Mouse (Mus musculus) adrenal gland, postnatal 36 days (tissue): ENCODE data around the gene Zfp580. TPM values are rescaled to one million over a fixed set of nuclear protein-coding genes. Genes with fewer than 3 reads are reported as not detected.

Experiments used
- DNase-seq, 2 experiments: peaks; one replicate each; pipeline ENCODE4 v3.0.0; 2021; ENCODE audit warnings: mixed read lengths in 1 of 2
- total RNA-seq, 2 experiments: library from RNA; stranded (reverse); gene quantifications; 2 replicates each; pipeline ENCODE4 v1.2.3; 2021

Zfp580 gene
- total RNA-seq, 2 experiments from 2014 or later, result 6.4 to 9.3 TPM

DNA sequence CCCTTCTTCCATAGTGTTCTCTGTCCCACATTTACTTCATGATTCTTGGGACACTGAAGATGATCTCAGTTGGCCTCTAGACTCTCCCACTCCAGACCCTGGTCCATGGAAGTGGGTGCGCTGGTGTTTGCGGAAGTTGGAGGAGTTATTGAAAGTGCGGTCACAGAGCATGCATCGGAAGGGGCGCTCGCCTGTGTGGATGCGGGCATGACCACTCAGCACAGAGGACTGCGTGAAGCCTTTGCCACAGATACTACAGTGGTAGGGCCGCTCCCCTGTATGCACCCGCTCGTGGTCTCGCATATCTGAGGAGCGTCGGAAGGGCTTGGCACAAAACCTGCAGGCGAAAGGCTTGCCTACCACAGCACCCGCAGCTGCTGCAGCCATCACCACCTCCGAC lies 15.7 kb upstream of the Zfp580 start:
- no peak for DNase-seq

DNA sequence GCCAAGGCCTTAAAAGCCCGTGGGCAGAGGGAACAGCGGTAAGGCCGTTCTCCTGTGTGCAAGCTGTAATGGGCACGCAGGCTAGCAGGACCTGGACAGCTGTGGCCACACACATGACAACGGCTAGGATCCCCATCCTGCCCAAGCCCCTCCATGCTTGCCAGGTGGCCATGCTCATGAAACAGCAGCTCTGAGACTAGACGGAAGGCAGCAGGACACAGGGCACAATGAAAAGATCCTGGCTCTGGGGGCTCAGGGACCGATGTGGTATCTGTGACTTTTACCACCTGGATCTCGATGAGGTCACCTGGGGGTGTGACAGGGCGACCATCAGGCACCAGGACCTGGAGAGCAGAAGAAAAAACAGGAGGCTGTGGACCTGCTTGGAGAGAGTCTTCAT lies 15.2 kb upstream of the Zfp580 start:
- no peak for DNase-seq

GRCm38 (mm10) chr7:5037026-5037425 lies 14.3 kb upstream of the Zfp580 start:
- no peak for DNase-seq

- DNase-seq, result no peak
Measured at GRCm38 (mm10) chr7:5037467-5037866, 13.9 kb upstream of the Zfp580 start.

DNA sequence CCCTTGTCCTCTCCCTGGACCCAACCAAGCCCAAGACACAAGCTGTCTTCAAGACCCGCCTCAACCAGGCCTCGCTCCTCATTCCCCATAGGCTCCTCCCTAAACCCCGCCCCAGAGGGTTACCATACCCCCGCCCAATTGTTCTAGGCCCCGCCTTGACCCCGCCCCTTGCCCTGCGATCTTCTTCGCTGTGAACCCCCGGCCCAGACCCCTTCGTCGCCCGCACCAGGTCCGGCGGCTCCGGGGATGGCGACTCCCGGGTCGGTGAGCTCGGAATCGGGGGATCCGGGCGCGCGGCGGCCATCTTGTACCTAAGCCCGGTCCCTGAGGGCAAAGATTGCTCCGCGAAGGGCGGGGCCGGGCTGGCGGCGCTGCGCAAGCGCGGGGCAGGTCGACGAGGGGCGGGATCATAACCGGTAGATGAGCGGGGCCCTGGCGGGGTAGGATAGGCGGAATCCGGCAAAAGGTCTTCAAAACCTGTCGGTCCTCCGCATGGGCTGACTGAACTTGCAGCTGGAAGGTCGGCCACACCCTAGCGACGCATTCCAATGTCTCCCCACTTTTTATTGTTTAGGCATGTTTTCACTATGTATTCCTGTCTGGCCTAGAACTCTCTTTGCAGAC lies 13.1 kb upstream of the Zfp580 start, which contains the start of gene Zfp784:
Gene Zfp784 (minus strand): TSS at position 338 of the 624 bp plus-strand sequence.
- DNase-seq, result peak; percentile 95 to 97

DNA sequence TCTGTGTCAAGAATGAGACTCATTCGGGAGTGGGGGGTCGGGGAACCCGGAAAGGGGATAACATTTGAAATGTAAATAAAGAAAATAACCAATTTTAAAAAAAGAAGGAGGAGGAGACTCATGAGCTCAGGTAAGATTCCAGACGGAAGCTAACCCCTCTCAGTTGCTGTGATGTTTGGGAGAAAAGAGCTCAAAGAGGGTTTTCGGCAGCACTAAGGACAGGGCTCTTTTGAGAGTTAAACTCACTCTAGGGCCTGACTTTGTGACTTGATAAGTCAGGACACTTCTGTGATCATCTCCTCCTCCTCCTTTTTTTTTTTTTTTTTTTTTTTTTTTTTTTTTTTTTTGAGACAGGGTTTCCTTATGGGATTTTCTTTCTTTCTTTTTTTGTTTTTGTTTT lies 12.4 kb upstream of the Zfp580 start:
- DNase-seq, result no peak

GRCm38 (mm10) chr7:5044981-5045380 lies 6.4 kb upstream of the Zfp580 start:
- DNase-seq, result no peak

DNA sequence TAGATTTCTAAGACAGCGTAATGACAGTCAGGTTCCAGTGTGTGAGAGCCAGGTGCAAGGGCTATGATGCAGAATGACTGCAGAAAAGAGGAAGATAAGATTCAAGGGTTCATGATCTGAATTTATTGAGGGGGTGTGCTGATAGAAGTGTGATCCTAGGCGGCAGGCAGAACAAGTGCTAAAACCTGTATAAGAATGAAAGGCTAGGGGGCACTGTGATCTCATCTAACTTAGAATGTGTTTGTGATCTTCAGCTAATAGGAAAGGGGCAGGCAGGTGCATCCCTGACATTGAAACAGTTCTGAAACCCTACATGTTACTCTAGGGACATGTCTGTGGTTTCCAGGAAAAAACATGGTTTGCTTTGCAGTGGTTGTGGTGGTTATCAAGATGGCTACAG lies 5.2 kb upstream of the Zfp580 start:
- no peak for DNase-seq

- no peak for DNase-seq
Measured at GRCm38 (mm10) chr7:5047313-5047712, 4.0 kb upstream of the Zfp580 start.

- DNase-seq, result no peak
Measured at GRCm38 (mm10) chr7:5052438-5052837, 1.1 kb downstream of the Zfp580 start.

GRCm38 (mm10) chr7:5052931-5053343 lies 1.6 kb downstream of the Zfp580 start:
- DNase-seq, result no peak

DNA sequence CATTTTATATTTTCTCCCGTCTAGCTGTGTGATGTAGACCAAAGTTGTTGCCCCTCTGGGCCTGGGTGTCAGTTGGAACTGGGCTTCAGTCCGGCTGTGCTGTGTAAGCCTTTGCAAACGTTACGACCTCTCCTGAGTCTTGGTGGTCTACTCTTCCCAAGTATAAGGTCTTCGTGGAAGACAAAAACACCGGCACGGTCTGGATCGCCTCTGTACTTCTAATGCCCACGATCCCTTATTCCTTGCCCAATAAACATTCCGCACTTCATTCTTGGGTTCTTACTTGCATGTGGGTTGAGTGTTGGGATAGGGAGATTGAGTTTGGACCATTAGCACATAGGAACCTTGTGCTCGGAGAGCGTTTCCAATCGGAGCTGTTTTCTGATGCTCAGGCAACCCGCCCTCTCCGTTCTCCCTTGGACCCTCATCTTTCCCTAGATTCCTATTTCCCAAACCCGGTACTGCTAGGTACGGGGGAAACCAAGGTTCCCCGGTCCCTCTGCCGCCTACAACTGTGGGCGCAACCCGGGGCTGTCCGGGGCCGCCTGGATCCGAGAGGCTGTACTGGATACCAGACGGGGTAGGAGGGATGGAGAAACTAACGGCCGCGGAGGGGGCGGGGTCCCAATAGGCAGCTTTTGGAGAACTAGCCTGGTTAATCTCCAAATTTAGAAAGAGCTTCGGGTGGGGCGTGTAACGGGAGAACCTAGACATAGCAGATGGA lies 2.3 kb downstream of the Zfp580 start:
- DNase-seq, result no peak

DNA sequence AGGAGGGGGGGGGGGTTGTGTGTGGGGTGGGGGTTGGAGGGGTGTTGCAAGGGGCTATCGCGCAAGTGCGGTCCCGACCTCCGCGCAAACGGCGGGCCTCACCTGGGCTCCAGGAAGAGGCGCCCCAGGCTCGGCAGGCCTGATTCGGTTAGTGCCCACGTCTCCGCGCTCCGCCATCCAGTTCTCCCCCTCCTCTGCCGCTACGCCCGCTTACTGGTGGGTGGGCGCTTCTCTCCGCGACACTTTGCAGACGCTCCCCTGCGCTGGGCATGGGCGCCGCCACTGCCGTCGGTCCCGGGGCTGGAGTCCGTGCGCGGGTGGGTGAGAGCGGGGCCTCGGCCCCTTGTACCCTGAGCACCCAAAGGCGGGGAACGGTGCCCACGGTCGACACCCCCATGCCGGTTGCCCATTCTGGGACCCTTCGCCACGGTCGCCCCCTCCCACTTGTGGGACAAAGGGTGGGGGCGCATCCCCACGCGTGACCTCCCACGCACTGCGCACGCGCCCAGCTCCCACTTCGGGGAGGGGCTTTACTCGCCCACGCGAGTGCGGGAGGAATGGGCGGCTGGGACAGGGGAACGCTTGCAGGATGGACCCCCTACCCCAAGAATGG lies 5.4 kb downstream of the Zfp580 start:
- DNase-seq, result no peak

DNA sequence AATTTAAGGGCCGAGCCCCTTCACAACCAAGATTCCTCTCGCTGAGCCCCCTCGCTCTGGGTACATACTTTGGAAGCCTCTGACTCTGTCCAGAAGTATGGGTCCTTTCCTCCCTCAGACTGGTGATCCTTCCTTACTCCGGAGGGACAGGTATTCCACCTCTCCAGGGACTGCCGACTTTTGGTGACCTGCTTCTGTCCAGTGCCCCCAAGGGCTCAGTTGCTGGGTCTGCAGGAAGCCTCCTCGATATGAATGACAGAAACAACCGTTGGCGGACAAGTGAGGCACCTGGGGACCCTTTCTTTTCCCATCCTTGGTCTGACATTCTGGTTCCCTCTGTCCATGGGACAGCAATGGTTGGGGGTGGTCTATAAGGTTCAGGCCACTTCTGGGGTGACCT lies 6.0 kb downstream of the Zfp580 start:
- no peak for DNase-seq

GRCm38 (mm10) chr7:5057804-5058203 lies 6.5 kb downstream of the Zfp580 start:
- DNase-seq, result no peak

DNA sequence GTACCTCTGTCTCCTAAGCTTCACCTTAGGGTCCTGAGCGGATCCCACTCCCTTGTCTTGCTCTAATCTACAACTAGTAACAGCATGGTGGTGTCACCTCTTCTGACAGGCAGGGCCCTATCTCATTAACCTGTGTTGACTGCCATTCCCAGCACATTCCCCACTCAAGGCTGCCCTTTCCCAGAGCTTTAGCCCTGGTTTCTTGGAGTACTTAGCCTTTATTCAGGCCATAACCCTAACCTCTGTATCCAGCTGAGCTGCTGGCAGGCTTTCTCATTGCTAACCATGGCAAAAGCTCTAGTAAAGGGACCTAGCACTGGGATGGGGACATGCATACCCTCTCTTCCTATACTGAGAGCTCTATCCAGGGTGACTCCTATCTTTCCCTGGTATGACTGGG lies 7.3 kb downstream of the Zfp580 start:
- no peak for DNase-seq

- no peak for DNase-seq
Measured at GRCm38 (mm10) chr7:5059421-5059820, 8.1 kb downstream of the Zfp580 start.

GRCm38 (mm10) chr7:5060239-5060731 lies 8.9 kb downstream of the Zfp580 start:
- DNase-seq, result peak; percentile 83 to 89

DNA sequence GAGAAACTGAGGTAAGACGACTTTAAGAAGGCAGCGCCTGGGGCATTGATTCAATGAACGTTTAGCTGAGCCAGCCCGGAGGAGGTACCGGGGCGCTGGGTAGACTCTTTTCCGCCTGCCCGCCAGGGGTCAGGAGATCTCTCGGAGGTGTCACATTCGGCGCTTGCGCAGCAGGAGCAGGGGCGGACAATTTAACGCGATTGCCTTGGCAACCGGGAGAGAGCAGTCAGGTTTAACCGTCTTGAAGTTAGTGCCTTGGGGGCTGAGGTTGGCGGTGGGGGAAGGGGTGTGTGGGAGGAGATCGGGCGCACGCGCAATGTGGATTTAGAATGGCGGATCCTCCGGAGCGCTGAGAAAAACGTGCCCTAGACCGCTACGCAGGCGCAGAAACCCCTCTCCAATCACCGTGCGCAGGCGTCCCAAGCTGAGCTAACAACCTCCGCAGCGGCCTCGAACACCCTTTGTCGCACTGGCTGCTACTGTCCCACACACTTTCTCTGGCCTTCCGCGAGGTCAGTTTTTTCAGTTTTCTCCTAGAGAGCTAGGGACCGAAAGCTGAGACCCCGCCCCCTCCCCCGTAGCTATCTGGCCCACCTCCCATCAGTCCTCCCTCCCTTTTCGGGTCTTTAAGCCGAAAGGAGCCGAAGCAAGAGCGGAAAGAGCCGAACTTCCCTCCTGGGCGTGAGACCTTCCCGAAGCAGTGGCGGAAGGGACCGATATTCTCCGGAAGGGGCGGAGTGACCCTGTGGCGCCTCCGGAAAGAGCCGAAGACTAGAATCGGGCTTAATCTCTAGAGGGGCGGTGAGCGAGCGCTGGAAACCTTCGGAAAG lies 9.8 kb downstream of the Zfp580 start:
- DNase-seq, result peak; percentile 97 to 98

- DNase-seq, result peak; percentile 95 to 98
Measured at GRCm38 (mm10) chr7:5061774-5062359, 10.5 kb downstream of the Zfp580 start, which contains the start of gene U2af2. TSS of gene U2af2 (plus strand) at chr7:5062143.

DNA sequence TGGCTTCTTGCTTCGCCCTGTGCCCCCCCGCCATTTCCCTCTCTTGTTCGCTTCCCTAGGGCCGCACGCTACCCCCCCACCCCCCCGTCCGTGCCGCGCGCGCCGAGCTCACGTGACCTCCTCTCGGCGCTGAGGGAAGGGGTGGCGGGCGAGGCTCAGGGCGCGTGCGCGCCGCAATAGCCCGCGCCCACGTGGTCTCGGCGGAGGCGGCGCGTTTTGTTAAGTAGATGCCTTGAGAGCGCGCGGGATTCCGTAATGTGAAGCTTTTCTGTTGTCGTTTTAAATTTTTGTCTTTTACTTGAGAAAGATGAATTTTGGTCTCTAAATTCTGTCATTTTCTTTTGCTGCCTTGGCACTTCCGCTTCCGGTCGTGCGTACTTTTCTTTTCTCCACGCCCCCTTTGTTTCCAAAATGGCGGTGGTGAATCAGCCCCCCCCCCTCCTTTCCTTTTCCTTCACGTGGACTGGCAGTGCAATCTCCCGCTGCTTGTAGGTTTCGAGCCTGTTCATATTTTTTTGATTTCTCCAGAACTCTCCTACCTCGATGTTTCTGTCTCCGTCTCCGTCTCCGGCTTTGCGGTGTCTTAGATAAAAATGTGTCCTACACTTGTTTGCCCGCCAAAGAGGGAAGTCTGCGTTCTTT lies 11.1 kb downstream of the Zfp580 start:
- peak; percentile 77 to 80 for DNase-seq
